Mouse (Mus musculus) kidney, postnatal 36 days (tissue): Measurements from ENCODE around the gene 8030474K03Rik.
"Not testable (repeated sequence)": the region's sequence is repeated elsewhere in the genome, so short reads cannot be mapped to it uniquely, and the experiment has no call there.

Experiments used
- DNase-seq, 2 experiments: peaks; one replicate each; pipeline ENCODE4 v3.0.0; 2021 to 2022; ENCODE audit warnings: mixed read lengths in 2 of 2

Gene 8030474K03Rik

DNA sequence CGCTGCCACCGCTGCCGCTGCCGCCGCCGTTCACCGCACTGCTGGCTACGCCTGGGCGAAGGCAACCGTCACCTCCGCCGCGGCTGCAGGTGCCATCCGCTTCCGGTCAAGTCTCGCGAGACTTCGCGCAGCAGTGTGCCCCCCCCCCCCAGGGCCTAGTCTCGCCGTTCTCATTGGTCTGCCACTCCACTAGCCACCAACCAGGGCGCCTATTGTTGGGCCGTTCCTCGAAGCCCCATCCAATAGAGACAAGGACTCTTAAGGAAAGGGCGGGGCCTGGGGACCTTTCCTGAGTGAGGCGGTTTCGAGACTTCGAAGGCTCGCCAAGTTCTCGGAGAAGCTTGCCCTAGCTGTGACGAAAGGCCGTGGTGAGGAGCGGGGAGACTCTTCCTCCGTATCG lies at the start of gene 8030474K03Rik, which contains the start of gene Gm4779:
8030474K03Rik (plus strand) TSS at position 315 of the 400 bp plus-strand sequence.
Gm4779 (minus strand) TSS at position 82 of the 400 bp plus-strand sequence.
- no peak for DNase-seq

GRCm38 (mm10) chrX:101750144-101750543 lies 44.3 kb upstream of the 8030474K03Rik start:
- DNase-seq = no peak

DNA sequence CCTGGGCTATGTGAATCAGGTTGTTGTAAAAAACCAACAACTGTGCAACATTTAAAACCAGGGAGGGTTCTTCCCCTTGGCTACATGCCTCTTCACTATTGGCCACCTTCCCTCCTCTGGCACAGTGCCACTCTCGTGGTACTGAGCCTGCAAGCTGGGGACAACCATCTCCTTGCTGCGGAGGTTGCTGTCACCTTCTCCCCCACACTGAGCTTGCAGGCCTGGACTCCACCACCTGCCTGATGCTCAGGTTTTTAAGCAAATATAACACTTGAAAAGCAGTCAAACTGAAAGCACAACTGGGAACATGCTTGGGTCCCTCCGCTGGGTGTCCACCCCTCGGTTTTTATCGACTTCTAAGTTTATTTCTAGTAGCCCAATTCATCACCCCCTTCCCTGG lies 40.0 kb upstream of the 8030474K03Rik start:
- DNase-seq = peak; percentile 3 to 48

- DNase-seq = no peak
These were observed 29.8 kb upstream of the 8030474K03Rik start for GRCm38 (mm10) chrX:101764621-101765020.

- no peak for DNase-seq
These were observed 29.3 kb upstream of the 8030474K03Rik start for GRCm38 (mm10) chrX:101765111-101765510.

GRCm38 (mm10) chrX:101767280-101767679 lies 27.2 kb upstream of the 8030474K03Rik start:
- no peak for DNase-seq

- DNase-seq = no peak
These were observed 25.0 kb upstream of the 8030474K03Rik start for GRCm38 (mm10) chrX:101769478-101769877.

DNA sequence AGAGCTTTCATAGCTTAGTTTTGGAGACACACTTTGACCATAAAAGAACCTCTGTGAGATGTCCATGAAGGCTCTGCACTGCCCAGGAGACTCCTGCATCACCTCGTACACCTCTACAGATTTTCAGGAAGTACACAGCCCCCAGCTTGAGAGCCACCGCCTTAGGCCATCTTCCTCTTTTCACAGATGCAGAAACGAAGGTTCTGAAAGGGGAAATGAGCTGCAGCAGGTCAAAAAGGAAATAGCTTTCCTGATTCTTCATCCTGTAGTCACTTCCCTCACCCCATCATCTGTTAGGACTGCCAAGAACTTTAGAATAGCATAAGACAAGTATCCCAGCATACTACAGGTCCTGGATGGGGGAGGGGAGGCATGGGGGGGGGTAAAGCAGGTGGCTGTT lies 24.1 kb upstream of the 8030474K03Rik start:
- DNase-seq = no peak

- DNase-seq = peak; percentile 32 to 69
These were observed 22.4 kb upstream of the 8030474K03Rik start for GRCm38 (mm10) chrX:101772035-101772434.

DNA sequence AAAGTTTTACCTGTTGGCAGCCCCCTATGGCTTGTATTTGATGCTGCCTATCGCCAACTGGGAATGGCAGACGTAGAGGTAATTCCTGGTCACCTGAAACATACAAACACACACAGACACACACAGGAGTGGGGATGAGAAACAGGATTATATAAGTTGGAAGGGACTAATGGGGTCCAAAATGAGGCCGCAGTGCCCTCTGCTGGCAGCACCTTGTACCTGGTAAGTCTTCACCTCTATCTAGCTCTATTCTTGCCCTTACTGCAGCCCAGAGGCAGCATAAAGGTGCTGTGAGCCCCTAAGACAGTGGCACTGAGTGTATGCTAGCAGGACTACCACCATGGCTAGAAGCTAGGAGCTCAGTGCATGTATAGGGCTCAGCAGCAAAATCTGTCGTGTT lies 2.9 kb upstream of the 8030474K03Rik start:
- DNase-seq = peak; percentile 59 to 81

DNA sequence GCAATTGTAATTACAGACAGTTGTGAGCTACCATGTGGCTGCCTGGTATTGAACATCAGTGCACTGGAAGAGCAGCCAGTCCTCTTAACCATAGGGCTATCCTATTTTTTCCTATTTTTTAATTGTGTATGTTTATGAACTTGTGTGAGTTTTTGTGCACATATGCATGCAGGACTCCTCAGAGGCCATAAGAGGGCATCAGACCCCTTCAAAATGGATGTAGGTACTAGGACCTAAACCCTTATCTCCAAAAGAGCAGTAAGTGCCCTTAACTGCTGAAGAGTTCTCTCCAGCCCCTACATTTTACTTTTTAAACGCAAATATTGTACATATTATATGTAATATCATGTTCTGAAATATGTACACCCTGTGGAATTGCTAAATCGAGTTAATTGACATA lies 11.1 kb downstream of the 8030474K03Rik start:
- peak; percentile 4 to 31 for DNase-seq

DNA sequence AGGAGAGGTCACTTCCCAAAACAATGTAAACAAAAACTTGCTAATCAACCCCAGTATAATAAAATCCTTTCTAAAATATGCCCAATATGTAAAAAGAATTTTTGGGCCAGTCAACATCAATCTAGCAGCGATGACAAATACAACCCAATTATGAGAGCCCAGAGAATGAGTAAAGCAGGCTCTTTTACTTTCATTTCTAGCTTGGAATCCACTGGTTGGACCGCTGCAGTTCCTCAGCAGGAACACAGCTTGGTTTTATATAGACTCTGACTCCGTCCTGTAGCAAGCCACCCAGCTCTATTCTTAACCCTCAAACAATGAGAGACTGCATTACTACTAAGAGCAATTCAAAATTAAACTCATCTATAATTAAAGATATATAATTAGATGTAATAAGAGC lies 17.3 kb downstream of the 8030474K03Rik start:
- DNase-seq = no peak

DNA sequence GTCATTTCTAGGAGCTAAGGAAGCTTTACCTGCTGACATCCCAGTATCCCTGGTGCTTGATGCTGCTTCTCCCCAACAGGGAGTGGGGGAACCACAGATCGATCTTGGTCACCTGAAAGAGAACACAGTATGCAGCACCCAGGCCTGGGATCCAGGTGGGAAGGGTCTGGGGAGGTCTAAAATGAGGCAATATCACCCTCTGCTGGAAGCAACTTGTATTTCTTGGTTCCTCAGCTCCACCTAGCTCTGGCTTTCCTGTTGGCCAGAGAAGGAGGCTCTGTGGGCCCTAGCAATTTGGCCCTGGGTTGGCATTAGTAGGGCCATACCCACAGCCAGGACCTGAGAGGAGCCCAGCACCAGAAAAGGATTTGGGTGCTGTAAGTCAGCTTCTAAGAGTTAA lies 24.7 kb downstream of the 8030474K03Rik start:
- DNase-seq = peak; percentile 6 to 27

GRCm38 (mm10) chrX:101819980-101820379 lies 25.5 kb downstream of the 8030474K03Rik start:
- DNase-seq = not testable (repeated sequence)

DNA sequence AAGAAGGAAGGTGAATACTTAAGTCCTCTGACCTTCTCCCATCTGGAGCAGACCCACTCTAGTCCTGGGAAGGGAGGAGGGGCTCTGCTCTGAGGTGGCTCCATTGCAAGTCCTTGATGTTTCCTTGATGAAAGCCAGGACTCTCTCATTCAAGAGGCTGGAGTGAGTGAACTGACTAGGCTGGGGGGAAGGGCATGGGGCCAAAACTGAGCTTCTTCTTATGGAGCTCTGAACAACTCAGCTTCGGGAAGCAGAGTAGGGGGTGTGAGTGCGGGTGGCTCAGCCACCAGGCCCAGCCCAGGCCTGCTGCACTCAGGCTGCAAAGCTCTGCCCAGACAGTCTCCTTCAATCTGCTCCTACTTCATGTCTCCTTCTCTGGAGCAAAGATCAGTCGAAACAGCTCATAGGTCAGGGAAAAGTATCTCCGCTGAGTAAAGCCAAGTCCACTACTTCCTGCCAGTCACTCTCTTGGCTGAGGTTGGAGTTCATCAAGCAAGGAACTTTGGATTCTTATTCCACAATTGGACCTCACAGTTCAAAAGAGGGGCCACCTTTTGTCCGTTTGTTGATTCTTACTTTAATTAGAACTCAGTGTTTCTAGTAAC lies 52.8 kb downstream of the 8030474K03Rik start:
- peak; percentile 32 to 54 for DNase-seq
